Mouse (Mus musculus): ENCODE results near the gene Ctc1. TPM values are rescaled to one million over a fixed set of nuclear protein-coding genes. Genes with fewer than 3 reads are reported as not detected.

The Ctc1 gene
- polyA plus RNA-seq, 1 experiment = 43.2 TPM

GRCm38 (mm10) chr11:69058729-69059356 lies 43.1 kb downstream of the Ctc1 start:
- Histone ChIP-seq H3K4me1 (ENCODE audit: control insufficient read depth, insufficient read depth, low read length) (no peaks in the 10 kb centered on the region), H3K4me3 (ENCODE audit: insufficient read depth, low read length) (peak overlapping the region; percentile 95), H3K27ac (ENCODE audit: insufficient read depth, low read length) (peak overlapping the region; percentile 88)
- TF ChIP-seq CTCF (IDR thresholded peaks at IDR 0.05; ENCODE audit: borderline replicate concordance, insufficient read depth, low read length) (no peak), POLR2A (IDR thresholded peaks at IDR 0.05; ENCODE audit: low read depth, low read length) (no peak)

- H3K4me3 ChIP-seq (ENCODE audit: insufficient read depth, low read length) = peak within 1 kb of the TSS; percentile 95
- TF ChIP-seq POLR2A (IDR thresholded peaks at IDR 0.05; ENCODE audit: low read depth, low read length) (peak; percentile 74), CTCF (IDR thresholded peaks at IDR 0.05; ENCODE audit: borderline replicate concordance, insufficient read depth, low read length) (no peak)
- peak within 1 kb of the TSS; percentile 93 for H3K27ac ChIP-seq (ENCODE audit: insufficient read depth, low read length)
Observed at GRCm38 (mm10) chr11:69059357-69059974, 43.8 kb downstream of the Ctc1 start, which contains the start of gene Borcs6. Gene Borcs6 (plus strand): TSS chr11:69059717.

GRCm38 (mm10) chr11:69059975-69060411 lies 44.3 kb downstream of the Ctc1 start:
- Histone ChIP-seq H3K27ac (ENCODE audit: insufficient read depth, low read length) (peak overlapping the region; percentile 93), H3K4me1 (ENCODE audit: control insufficient read depth, insufficient read depth, low read length) (no peaks in the 10 kb centered on the region), H3K4me3 (ENCODE audit: insufficient read depth, low read length) (peak overlapping the region; percentile 95)
- no peak for TF ChIP-seq CTCF (IDR thresholded peaks at IDR 0.05; ENCODE audit: borderline replicate concordance, insufficient read depth, low read length)
- TF ChIP-seq POLR2A (IDR thresholded peaks at IDR 0.05; ENCODE audit: low read depth, low read length) = no peak

More at GRCm38 (mm10) chr11:69059357-69059974, 43.8 kb downstream of the Ctc1 start, which contains the start of gene Borcs6:
- no peaks in the 10 kb centered on the region for H3K4me1 ChIP-seq (ENCODE audit: control insufficient read depth, insufficient read depth, low read length)

- peak overlapping the region; percentile 93; the same call in 1 of the 2 replicates for H3K27ac ChIP-seq (ENCODE audit: insufficient read depth, low read length)
- no peak for TF ChIP-seq CTCF (IDR thresholded peaks at IDR 0.05; ENCODE audit: borderline replicate concordance, insufficient read depth, low read length)
- TF ChIP-seq POLR2A (IDR thresholded peaks at IDR 0.05; ENCODE audit: low read depth, low read length) = no peak
- peak overlapping the region; percentile 95 for H3K4me3 ChIP-seq (ENCODE audit: insufficient read depth, low read length)
- H3K4me1 ChIP-seq (ENCODE audit: control insufficient read depth, insufficient read depth, low read length) = no peaks in the 10 kb centered on the region
Observed at GRCm38 (mm10) chr11:69060448-69061254, 44.9 kb downstream of the Ctc1 start.

- H3K4me1 ChIP-seq (ENCODE audit: control insufficient read depth, insufficient read depth, low read length) = peaks cover under 1% of the 10 kb centered on the region; the same call in 1 of the 2 replicates
- H3K27ac ChIP-seq (ENCODE audit: insufficient read depth, low read length) = no peak overlapping the region
- peak overlapping the region; percentile 95 for H3K4me3 ChIP-seq (ENCODE audit: insufficient read depth, low read length)
- TF ChIP-seq CTCF (IDR thresholded peaks at IDR 0.05; ENCODE audit: borderline replicate concordance, insufficient read depth, low read length) = no peak
- no peak for TF ChIP-seq POLR2A (IDR thresholded peaks at IDR 0.05; ENCODE audit: low read depth, low read length)
Observed at GRCm38 (mm10) chr11:69061255-69061912, 45.7 kb downstream of the Ctc1 start.

GRCm38 (mm10) chr11:69062194-69062760 lies 46.6 kb downstream of the Ctc1 start:
- Histone ChIP-seq H3K4me3 (ENCODE audit: insufficient read depth, low read length) (peak overlapping the region; percentile 21; the same call in 1 of the 2 replicates), H3K27ac (ENCODE audit: insufficient read depth, low read length) (peak overlapping the region; percentile 79), H3K4me1 (ENCODE audit: control insufficient read depth, insufficient read depth, low read length) (peaks cover 5% of the 10 kb centered on the region; the same call in 1 of the 2 replicates)
- TF ChIP-seq POLR2A (IDR thresholded peaks at IDR 0.05; ENCODE audit: low read depth, low read length) (peak; percentile 37; the same call in 1 of the 2 replicates), CTCF (IDR thresholded peaks at IDR 0.05; ENCODE audit: borderline replicate concordance, insufficient read depth, low read length) (no peak)

- H3K4me1 ChIP-seq (ENCODE audit: control insufficient read depth, insufficient read depth, low read length) = peaks cover 8% of the 10 kb centered on the region; the same call in 1 of the 2 replicates
- H3K4me3 ChIP-seq (ENCODE audit: insufficient read depth, low read length) = peak overlapping the region; percentile 70
- H3K27ac ChIP-seq (ENCODE audit: insufficient read depth, low read length) = peak overlapping the region; percentile 30
- TF ChIP-seq CTCF (IDR thresholded peaks at IDR 0.05; ENCODE audit: borderline replicate concordance, insufficient read depth, low read length) = no peak
- no peak for TF ChIP-seq POLR2A (IDR thresholded peaks at IDR 0.05; ENCODE audit: low read depth, low read length)
Observed at GRCm38 (mm10) chr11:69062761-69063224, 47.1 kb downstream of the Ctc1 start.

- H3K4me1 ChIP-seq (ENCODE audit: control insufficient read depth, insufficient read depth, low read length) = peaks cover 9% of the 10 kb centered on the region; the same call in 1 of the 2 replicates
- TF ChIP-seq POLR2A (IDR thresholded peaks at IDR 0.05; ENCODE audit: low read depth, low read length) = no peak; the same call in 1 of the 2 replicates
- no peak for TF ChIP-seq CTCF (IDR thresholded peaks at IDR 0.05; ENCODE audit: borderline replicate concordance, insufficient read depth, low read length)
- peak overlapping the region; percentile 96 for H3K4me3 ChIP-seq (ENCODE audit: insufficient read depth, low read length)
- H3K27ac ChIP-seq (ENCODE audit: insufficient read depth, low read length) = peak overlapping the region; percentile 16
Observed at GRCm38 (mm10) chr11:69063413-69064201, 47.9 kb downstream of the Ctc1 start.
